Mouse (Mus musculus) splenic B cell, adult 2 months (primary cell): Measurements from ENCODE around the gene Ttc13.

Source experiments
- DNase-seq: peaks from one replicate; pipeline ENCODE4 v3.0.0-alpha.2; 2011; ENCODE audit warnings: low read depth, low spot score
- H3K27me3 ChIP-seq: 2 replicates; pipeline ENCODE4 v1.6.1; 2012; ENCODE audit warnings: mild to moderate bottlenecking, low read length, moderate library complexity, mixed read lengths; ENCODE audit not compliant: control insufficient read depth, poor library complexity, insufficient read depth, severe bottlenecking
- H3K36me3 ChIP-seq: 2 replicates; pipeline ENCODE4 v1.6.1; 2012; ENCODE audit warnings: mild to moderate bottlenecking, low read length, moderate library complexity, mixed read lengths; ENCODE audit not compliant: control insufficient read depth, poor library complexity, insufficient read depth, severe bottlenecking

Ttc13 gene

DNA sequence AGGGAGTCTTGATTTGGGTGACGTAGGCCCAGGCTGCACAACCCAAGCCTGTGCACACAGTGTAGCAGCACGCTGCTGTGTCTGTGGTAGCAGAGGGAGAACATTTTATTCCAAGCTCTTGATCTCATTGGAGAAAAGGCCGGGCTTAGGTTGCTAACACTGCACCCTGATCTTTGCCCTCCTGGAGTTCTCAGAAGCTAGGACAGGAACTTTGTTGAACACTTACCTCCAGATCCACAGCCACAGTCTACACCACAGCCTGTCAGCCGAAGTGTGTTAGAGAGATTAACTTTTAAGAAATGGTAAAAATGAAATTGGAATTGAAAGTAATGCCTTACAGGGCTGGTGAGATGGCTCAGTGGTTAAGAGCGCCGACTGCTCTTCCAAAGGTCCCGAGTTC is 2.5 kb upstream of the Ttc13 start:
- Histone ChIP-seq H3K36me3 (peaks cover 6% of the 10 kb centered on the region), H3K27me3 (no peaks in the 10 kb centered on the region)
- DNase-seq, result no peak

DNA sequence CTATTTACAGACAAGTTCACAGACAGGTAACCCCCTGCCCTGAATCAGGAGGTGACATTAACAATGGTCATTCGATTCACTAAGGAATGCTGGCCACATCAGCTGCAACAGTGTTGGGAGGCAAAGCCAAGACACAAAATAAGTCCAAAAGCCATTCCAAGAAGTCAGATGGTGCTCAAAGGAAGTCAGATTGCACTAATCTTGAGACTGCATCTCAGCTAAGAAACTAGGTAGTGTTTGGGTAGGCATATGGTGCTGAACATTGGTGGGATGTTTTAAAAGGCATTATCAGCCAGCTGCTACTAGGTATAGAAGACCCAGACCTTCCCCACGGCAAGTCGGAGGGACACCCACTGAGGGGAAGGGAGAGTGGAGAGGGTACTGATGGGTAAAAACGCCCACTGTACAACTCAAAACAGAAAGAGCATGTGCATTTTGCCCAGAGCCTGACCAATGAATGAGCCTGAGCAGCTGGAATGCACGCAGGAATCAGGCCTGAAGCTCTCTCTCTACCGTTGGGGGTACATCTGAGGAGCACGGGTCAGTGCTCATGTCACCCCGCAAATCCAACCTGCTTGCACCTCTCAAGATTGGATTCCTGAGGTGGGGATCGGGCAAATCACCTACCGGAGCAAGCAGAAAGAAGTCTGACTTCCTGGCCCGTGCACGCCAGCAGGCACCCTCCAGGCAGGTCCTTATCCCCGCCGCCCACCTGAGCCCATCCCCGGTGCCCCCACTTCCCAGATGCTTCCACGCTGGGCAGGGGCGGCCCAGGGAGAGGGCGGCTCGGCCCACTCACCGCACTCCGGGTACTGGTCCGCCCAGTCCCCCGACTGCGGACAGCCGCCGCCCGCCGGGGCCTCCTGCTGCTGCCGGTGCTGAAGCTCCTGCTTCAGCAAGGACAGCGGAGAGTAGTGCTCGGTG is 583 bp downstream of the Ttc13 start:
- Histone ChIP-seq H3K27me3 (no peaks in the 10 kb centered on the region), H3K36me3 (no peaks in the 10 kb centered on the region; the same call in 1 of the 2 replicates)
- DNase-seq, result no peak

DNA sequence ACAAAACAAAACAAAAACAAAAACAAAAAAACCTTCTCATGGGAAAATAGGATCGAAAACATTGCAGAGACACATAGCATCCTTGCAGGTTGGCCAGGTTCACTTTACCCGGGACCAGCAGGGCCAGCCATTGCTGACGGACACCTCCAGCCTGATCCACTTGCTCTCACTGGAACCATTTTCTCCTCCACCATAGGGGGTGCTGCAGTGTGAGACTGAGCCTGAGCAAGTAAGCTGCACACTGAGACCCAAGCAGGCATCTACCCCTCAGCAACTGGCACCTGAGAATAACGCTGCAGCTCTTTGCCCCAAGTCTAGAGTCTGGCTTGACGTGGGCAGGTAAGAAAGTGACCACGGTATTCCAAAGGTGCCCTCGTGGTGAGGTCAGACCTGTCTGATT is 1.6 kb downstream of the Ttc13 start:
- no peak for DNase-seq
- Histone ChIP-seq H3K27me3 (no peaks in the 10 kb centered on the region), H3K36me3 (no peaks in the 10 kb centered on the region; the same call in none of the 2 replicates)

DNA sequence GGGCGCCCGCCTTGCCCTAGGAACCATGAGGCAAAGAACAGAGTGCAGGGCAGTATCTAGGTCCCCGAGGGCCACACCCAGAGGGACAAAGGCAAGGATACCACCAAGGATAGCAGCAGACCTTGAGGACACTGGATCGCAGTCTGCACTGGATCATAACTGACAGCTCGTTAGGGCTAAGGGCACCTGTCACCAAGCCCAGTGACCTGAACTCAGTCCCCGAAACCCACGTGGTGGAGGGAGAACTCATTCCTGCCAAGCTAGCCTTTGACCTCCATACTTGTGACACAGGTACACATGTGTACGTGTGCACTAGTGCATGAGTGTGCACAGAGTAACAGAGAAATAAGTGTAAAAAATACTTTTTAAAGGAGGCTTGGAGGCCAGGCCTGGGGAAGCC is 6.0 kb downstream of the Ttc13 start:
- no peak for DNase-seq
- Histone ChIP-seq H3K36me3 (peaks cover 2% of the 10 kb centered on the region), H3K27me3 (no peaks in the 10 kb centered on the region)

DNA sequence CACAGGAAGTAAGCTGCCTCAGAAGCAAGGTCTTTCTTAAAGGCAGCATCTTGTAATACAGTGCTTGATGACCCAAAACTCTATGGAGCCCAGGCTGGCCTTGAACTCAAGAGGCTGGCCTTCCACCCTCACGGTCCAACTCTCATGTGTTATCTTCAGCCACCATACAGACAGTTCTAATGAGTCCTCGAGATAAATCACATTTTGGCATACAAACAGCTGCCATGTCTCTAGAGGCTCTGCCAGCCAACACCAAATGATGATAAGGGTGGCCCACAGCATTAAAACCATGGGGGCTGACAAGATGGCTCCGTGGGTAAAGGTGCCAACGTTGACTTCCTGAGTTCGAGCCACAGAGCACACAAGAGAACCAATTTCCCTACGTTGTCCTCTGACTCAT is 8.6 kb downstream of the Ttc13 start:
- DNase-seq, result no peak
- H3K36me3 ChIP-seq, result peaks cover 4% of the 10 kb centered on the region
- H3K27me3 ChIP-seq, result no peaks in the 10 kb centered on the region

DNA sequence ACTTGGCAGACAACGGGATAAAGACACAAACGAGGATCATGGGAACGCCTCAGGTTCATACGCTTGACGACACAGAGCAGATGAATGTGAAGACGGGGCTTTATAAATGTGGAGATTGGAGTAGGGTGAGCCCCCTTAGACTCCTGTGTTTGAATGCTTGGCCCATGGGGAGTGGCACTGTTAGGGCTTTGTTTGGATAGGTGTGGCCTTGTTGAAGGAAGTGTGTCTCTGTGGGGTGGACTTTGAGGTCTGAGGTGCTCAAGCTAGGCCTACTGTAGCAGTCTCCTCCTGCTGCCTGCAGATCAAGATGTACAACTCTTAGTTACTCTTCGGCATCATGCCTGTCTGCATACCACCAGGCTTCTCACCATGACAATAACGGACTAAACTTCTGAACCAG is 16.0 kb downstream of the Ttc13 start:
- DNase-seq, result no peak
- H3K27me3 ChIP-seq, result no peaks in the 10 kb centered on the region
- H3K36me3 ChIP-seq, result peaks cover 2% of the 10 kb centered on the region

DNA sequence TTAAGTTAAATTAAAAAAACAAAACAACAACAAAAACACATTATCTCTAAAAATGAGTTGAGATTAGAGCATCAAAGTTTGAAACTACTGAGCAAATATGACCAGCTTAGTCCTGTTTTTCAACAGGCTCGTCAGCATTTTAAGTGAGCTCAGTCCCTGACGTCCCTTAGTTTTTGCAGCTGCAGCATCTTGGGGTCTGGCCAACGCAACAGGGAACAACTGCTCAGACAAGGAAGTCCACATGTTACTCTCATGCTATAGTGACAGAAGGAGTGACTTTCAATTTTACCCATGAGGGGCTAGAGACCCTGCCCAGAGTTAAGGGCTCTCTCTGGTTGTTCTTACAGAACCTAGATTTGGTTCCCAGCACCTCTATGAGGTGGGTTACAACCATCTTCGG is 17.4 kb downstream of the Ttc13 start:
- no peaks in the 10 kb centered on the region for H3K27me3 ChIP-seq
- no peak for DNase-seq

DNA sequence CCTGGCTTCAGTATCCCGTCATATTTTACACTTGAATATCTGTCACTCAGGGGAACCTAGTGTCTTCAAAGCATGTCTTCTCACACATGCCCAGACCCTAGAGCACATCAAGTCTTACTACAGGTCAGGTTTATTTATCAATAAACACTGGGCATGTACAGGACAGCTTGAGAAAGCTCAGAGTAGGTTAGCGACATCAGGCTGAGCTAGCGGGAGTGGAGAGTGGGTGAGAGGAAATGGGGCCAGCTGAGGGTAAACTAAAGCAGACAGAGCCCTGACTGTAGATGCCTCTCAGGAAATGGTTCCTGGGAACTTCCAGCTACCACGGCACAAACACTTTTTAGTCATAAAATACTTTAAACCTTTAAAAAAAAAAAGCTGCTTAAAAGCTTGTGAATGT is 18.3 kb downstream of the Ttc13 start:
- Histone ChIP-seq H3K27me3 (no peaks in the 10 kb centered on the region), H3K36me3 (no peaks in the 10 kb centered on the region; the same call in 1 of the 2 replicates)
- DNase-seq, result no peak

More for the DNA sequence above, 17.4 kb downstream of the Ttc13 start:
- peaks cover 2% of the 10 kb centered on the region; the same call in 1 of the 2 replicates for H3K36me3 ChIP-seq

DNA sequence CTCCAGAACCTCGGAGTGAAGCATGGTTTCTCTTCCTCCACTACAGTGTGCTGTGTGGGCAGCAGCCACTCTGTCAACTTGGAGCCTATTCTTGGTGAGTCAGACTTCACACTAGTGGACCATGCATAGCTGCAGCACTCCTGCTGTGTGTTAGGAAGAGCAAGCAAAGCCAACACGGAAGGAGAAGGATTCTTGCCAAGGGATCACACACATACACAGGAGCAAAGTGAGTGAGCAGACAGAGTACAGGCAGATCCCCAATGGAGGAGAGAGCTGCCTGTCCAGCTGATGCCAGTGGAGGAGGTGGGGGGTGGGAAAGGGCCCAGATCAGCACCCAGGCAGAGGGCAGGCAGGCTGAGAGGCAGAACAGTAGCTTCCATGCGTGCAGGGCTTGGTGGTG is 19.6 kb downstream of the Ttc13 start:
- H3K36me3 ChIP-seq, result peaks cover under 1% of the 10 kb centered on the region
- DNase-seq, result no peak
- no peaks in the 10 kb centered on the region for H3K27me3 ChIP-seq

DNA sequence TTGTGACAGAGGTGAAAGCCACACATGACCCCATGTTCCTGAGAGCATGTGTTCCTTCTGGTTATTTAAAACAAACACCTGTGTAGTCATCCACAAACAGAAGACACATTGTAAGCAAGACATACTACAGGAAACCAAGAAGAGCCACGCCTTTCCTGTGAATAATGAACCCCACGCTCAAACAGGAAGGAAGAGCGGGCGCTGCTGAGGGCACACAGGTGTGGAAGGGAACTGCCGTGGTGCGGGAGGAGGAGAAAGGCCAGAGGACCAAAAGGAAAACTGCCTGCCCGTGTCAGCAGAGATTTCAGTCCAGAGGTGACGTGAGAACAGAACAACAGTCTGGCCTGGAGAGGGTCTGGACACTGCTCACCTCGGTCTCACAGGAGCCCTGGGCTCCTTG is 20.8 kb downstream of the Ttc13 start:
- DNase-seq, result peak; percentile 72
- Histone ChIP-seq H3K27me3 (no peaks in the 10 kb centered on the region), H3K36me3 (peaks cover 3% of the 10 kb centered on the region)

DNA sequence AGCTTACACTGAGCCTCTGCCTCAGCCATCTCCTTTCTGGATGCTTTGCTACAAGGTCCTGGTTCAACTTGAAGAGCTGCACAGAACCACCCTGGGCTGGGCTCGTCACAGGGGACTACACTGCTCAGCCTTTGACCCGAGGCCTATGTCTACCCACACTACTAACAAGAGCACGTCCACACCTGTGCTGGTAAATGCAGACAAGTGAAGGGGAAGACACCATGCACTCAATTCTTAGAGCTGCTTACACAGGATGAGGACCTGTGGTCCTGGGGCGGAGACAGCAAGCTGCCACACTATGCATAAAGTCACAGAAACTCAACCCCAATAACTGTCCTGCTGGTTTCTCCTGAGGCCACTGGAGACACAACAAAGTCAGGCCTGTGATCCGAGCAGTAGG is 21.5 kb downstream of the Ttc13 start:
- DNase-seq, result no peak
- peaks cover 3% of the 10 kb centered on the region for H3K36me3 ChIP-seq
- H3K27me3 ChIP-seq, result no peaks in the 10 kb centered on the region

DNA sequence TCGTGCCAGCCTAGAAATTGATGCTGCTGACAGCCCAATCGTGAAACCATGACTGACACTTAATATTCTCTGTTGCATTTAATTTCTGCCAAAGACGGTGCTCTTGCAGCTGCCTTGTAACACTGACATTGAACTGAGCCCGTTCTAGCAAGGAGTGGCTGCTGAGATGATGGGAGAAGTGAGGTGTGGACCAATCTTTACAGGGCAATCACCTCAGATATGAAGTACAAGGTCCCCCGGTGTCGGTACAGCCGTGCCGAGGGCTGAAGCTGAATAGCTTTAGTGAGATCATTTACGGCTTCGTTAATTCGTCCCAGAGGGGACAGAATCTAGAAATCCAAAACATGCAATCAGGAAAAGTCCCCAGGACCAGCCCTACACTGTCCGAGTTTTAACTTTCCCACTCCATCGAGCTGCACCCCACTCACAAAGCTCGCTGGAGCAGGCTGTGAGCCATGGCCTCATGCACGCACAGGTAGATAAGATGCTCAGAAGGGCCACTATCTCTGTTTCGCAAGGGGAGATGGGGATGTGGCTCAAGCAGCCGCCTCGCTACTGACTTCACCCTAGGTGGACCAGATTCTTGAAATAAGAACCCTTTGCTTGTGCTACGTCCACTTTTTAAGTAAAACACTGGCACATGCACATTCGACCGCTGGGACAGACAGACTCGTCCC is 26.2 kb downstream of the Ttc13 start:
- H3K27me3 ChIP-seq, result no peaks in the 10 kb centered on the region
- peaks cover 3% of the 10 kb centered on the region for H3K36me3 ChIP-seq
- DNase-seq, result no peak

DNA sequence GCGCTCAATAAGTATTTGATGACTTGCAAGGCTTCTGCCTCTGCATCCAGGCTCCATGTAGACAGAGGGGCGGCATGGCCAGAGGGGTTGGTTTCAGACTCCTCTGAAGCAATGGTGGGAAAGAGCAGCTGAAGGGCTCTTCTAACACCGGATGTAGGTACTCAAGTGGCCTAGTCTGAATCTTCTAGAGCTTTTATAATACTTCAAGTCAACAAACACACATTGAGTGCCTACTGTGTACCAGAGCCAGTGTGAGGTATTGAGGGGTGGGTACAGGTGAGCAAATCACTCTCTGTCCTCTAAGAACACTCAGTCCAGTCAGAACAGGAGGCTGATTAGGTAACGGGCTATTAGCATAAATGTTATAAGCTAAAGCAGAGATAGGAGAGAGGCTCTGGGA is 30.1 kb downstream of the Ttc13 start:
- DNase-seq, result no peak
- Histone ChIP-seq H3K36me3 (peaks cover 11% of the 10 kb centered on the region; the same call in 1 of the 2 replicates), H3K27me3 (no peaks in the 10 kb centered on the region)

DNA sequence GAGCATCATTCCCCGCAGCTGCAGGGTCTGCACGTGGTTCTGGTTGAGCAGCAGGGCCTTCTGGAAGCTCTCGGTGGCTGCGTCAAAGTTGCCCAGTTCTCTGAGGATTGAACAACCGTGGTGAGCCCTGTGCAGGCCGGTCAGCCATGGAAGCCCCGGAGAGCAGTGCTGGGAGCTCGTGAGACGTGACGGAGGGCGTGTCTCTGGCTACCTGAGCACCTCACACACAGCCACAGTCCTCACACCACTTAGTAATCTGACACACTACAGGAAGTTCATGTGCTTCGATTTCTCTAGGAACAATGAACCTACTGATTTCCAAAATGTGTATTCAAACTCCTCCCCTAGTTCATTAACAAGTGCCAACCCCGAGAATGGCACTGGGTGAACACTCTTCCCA is 32.9 kb downstream of the Ttc13 start:
- Histone ChIP-seq H3K36me3 (peaks cover 18% of the 10 kb centered on the region; the same call in 1 of the 2 replicates), H3K27me3 (no peaks in the 10 kb centered on the region)
- DNase-seq, result no peak

DNA sequence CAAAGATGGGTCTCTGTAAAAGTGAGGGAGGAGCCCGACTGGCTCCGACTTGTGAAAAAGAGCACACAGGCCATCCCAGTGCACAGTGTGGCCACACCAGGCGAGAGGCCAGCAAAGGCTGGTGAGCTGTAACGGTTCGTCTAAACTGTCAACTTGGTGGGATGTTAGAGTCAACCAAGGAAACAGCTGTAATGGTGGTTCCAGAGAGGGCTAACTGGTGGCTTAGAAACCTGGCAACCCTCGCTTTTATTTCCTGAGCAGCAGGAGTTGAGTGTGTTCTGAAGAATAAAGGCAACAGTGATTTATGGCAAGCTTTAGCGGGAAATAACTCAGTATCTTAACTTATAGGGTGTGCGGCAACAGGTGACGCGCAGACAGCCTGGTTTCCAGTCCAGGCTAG is 39.6 kb downstream of the Ttc13 start:
- H3K27me3 ChIP-seq, result no peaks in the 10 kb centered on the region
- DNase-seq, result no peak

More for the DNA sequence above, 39.6 kb downstream of the Ttc13 start:
- peaks cover 7% of the 10 kb centered on the region; the same call in 1 of the 2 replicates for H3K36me3 ChIP-seq
